Mouse (Mus musculus): ENCODE data around the gene Tbc1d22b.

- no peak for TF ChIP-seq CTCF (IDR thresholded peaks at IDR 0.05 in 2 of 3, conservative IDR thresholded peaks at IDR 0.05 in 1 of 3; ENCODE audit: control insufficient read depth in 1 of 3, insufficient read depth in 1 of 3, low read depth in 2 of 3, low read length in 3 of 3, poor library complexity in 1 of 3, severe bottlenecking in 1 of 3)
- TF ChIP-seq TAL1 (IDR thresholded peaks at IDR 0.05; ENCODE audit: low read length) = no peak
- no peak for TF ChIP-seq BHLHE40 (IDR thresholded peaks at IDR 0.05; ENCODE audit: borderline replicate concordance, low read depth, low read length)
- TF ChIP-seq RAD21 (IDR thresholded peaks at IDR 0.05; ENCODE audit: low read depth, low read length) = no peak
Measured at GRCm38 (mm10) chr17:29552162-29552732, 2.7 kb downstream of the Tbc1d22b start, which contains the start of gene Tmem217.

All from MEL (cell line).